Mouse (Mus musculus) kidney, adult 2 months (tissue): Measurements from ENCODE around the gene Tmem119. TPM values are rescaled to one million over a fixed set of nuclear protein-coding genes. Genes with fewer than 3 reads are reported as not detected.
A peak's percentile ranks its signal among the peaks of the same experiment; 100 is the strongest.
"Not testable (repeated sequence)": the region's sequence is repeated elsewhere in the genome, so short reads cannot be mapped to it uniquely, and the experiment has no call there.

Experiments
- DNase-seq: peaks from one replicate; pipeline ENCODE4 v3.0.0; 2021
- H3K27ac ChIP-seq: fragments of 200-500 bp; 2 replicates; pipeline ENCODE4 v1.5.1; 2012; ENCODE audit warnings: low read depth, low read length, control low read depth, inconsistent platforms; ENCODE audit not compliant: insufficient read depth
- H3K27me3 ChIP-seq: fragments of 200-500 bp; replicated peaks from 2 replicates; pipeline ENCODE4 v1.6.1; 2012; ENCODE audit warnings: mild to moderate bottlenecking, moderate library complexity, low read length, inconsistent platforms; ENCODE audit not compliant: control insufficient read depth, insufficient read depth
- H3K36me3 ChIP-seq: fragments of 200-500 bp; 2 replicates; pipeline ENCODE4 v1.6.1; 2012; ENCODE audit warnings: mild to moderate bottlenecking, moderate library complexity, low read length, inconsistent platforms; ENCODE audit not compliant: control insufficient read depth, insufficient read depth
- H3K4me1 ChIP-seq: fragments of 200-500 bp; 2 replicates; pipeline ENCODE4 v1.6.1; 2011; ENCODE audit warnings: low read length; ENCODE audit not compliant: control insufficient read depth, insufficient read depth
- H3K4me3 ChIP-seq: fragments of 200-500 bp; 2 replicates; pipeline ENCODE4 v1.5.1; 2011; ENCODE audit warnings: mild to moderate bottlenecking, low read depth, low read length, control low read depth; ENCODE audit not compliant: insufficient read depth
- CTCF ChIP-seq: fragments of 200-500 bp; conservative IDR thresholded peaks from 2 replicates; pipeline ENCODE4 v1.5.1; 2011; ENCODE audit warnings: low read depth, mild to moderate bottlenecking, control low read depth, low read length, moderate library complexity, mixed read lengths; ENCODE audit not compliant: insufficient read depth, insufficient read length
- POLR2A ChIP-seq: fragments of 200-500 bp; IDR thresholded peaks from one replicate; pipeline ENCODE4 v1.6.1; 2011; ENCODE audit warnings: low read depth, low read length, control low read depth
- WGBS: fragments of 180-500 bp; shearing (Covaris S2); methylation state at CpG from one replicate; pipeline ENCODE4 v1.1.7; 2018; 5-methylcytosine and 5-hydroxymethylcytosine counted together
- polyA plus RNA-seq: library from polyadenylated mRNA; depleted of rRNA; stranded (reverse); fragments of >200 nt; gene quantifications from 2 replicates; pipeline ENCODE4 v1.2.3, GENCODE M21; 2012

Tmem119 gene
- polyA plus RNA-seq, 1 experiment: 14.8 TPM

- not testable (repeated sequence) for H3K27me3 ChIP-seq, H3K27ac ChIP-seq, H3K4me3 ChIP-seq, H3K36me3 ChIP-seq, H3K4me1 ChIP-seq
- peak; percentile 47 for DNase-seq
- TF ChIP-seq CTCF: peak; percentile 25; the same call in 1 of the 2 replicates
- WGBS: 23% methylated on average over 11 of the region's 12 CpGs
Measured at GRCm38 (mm10) chr5:113811824-113812420, 11.6 kb upstream of the Tmem119 start.

- no peak for DNase-seq
- no peaks in the 10 kb centered on the region for H3K4me1 ChIP-seq
- 93% methylated on average over 4 of the region's 4 CpGs for WGBS
- no peak overlapping the region for H3K27ac ChIP-seq
- TF ChIP-seq POLR2A (no peak), CTCF (no peak)
- no peak overlapping the region for H3K4me3 ChIP-seq
- no peaks in the 10 kb centered on the region for H3K36me3 ChIP-seq
- no peaks in the 10 kb centered on the region for H3K27me3 ChIP-seq
Measured at GRCm38 (mm10) chr5:113810111-113810510, 9.8 kb upstream of the Tmem119 start.

GRCm38 (mm10) chr5:113808177-113808576, 7.9 kb upstream of the Tmem119 start:
- 67% methylated on average over 2 of the region's 2 CpGs for WGBS
- Histone ChIP-seq H3K36me3 (no peaks in the 10 kb centered on the region), H3K27me3 (no peaks in the 10 kb centered on the region), H3K4me3 (no peak overlapping the region), H3K4me1 (no peaks in the 10 kb centered on the region), H3K27ac (no peak overlapping the region)
- DNase-seq: peak; percentile 19
- TF ChIP-seq POLR2A (no peak), CTCF (no peak)

DNA sequence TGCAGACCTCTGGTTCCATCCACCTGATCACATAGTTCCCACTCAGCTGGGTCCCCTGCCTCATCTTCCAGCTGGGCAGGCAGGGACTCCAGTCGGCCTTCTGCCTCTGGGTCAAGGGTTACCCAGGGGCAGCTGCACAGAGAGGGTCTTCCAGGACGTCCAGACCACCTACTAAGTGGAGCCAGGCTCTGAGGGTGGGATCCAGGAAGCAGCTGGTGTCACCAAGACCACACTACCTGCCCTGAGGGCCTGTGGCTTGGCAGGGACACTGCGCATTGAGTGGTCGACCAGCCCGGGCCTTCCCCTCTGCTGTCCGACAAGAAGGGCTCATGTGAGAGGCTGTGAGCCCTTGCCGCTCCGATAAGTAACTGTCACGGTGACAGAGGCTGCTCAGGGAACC, 7.4 kb upstream of the Tmem119 start:
- DNase-seq: no peak
- Histone ChIP-seq H3K27me3 (no peaks in the 10 kb centered on the region), H3K4me3 (no peak overlapping the region), H3K27ac (no peak overlapping the region), H3K4me1 (no peaks in the 10 kb centered on the region), H3K36me3 (no peaks in the 10 kb centered on the region)
- TF ChIP-seq POLR2A (no peak), CTCF (no peak)
- 67% methylated on average over 9 of the region's 9 CpGs for WGBS

DNA sequence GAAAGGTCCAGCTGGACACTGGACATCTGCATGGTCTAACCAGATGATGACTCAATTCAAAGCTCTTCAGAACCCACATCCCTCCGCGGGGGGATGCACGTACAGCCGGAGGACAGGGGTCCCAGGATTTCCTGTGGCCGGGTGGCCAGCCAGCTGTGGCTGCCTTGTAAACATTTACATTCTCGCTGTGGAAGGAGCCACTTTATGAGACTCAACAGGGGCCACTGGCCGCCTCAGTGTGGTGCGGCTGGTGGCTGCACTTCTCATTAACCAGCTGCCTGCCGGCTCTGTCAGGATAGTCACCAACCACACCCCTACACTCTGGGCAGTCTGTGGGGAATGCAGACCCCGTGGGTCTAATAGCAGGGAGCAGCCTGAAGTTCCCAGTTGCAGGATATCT, 6.1 kb upstream of the Tmem119 start:
- TF ChIP-seq POLR2A (no peak), CTCF (no peak)
- Histone ChIP-seq H3K4me3 (no peak overlapping the region), H3K27ac (no peak overlapping the region), H3K36me3 (no peaks in the 10 kb centered on the region), H3K4me1 (no peaks in the 10 kb centered on the region), H3K27me3 (no peaks in the 10 kb centered on the region)
- DNase-seq: no peak
- WGBS: 20% methylated on average over 10 of the region's 10 CpGs

- Histone ChIP-seq H3K36me3 (no peaks in the 10 kb centered on the region), H3K27ac (no peak overlapping the region), H3K27me3 (no peaks in the 10 kb centered on the region), H3K4me3 (no peak overlapping the region), H3K4me1 (no peaks in the 10 kb centered on the region)
- no peak for TF ChIP-seq POLR2A
- no peak for TF ChIP-seq CTCF
- DNase-seq: no peak
- WGBS: 82% methylated on average over 9 of the region's 9 CpGs
Measured at GRCm38 (mm10) chr5:113805301-113805700, 5.0 kb upstream of the Tmem119 start.

DNA sequence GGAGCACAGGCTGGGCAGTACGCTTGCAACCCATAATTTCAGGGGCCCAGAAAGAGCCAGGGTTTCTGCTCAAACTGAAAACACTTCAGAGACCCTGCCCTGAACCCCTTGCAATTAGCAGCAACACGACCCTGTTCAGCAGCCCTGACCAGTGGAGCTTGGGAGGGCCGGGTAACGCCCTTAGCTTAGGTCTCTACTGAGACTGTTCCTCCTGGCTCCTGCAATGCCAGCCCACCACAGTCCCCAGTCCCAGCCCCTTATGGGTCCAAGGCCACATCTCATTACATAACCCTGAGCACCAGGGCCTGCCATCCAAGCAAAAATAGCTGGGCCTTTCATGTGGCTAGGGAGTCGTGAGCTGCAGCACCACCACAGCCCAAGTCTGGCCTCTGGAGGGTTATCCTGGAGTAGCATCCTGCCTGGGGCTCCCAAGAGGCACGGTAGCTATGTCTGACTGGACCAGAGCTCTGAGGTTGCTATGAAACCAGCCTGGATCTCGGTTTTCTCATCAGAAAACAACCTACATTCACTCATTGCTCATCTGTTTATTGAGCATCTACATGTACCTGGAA, 4.2 kb upstream of the Tmem119 start:
- Histone ChIP-seq H3K27ac (no peak overlapping the region), H3K36me3 (no peaks in the 10 kb centered on the region)
- 53% methylated on average over 7 of the region's 7 CpGs for WGBS

More for the DNA sequence above, 4.2 kb upstream of the Tmem119 start:
- no peaks in the 10 kb centered on the region for H3K27me3 ChIP-seq
- TF ChIP-seq POLR2A: no peak
- no peak for TF ChIP-seq CTCF
- no peaks in the 10 kb centered on the region for H3K4me1 ChIP-seq
- no peak overlapping the region for H3K4me3 ChIP-seq
- no peak for DNase-seq
